Mouse (Mus musculus) embryonic facial prominence, embryonic 12.5 days (tissue): ENCODE measurements at regions not wholly inside any gene's neighbourhood (a gene's known extent, or its start where the extent isn't known, plus 50 kb on each side); places are given as distances from the start of the nearest gene placed in this dataset.

Experiments
- ATAC-seq: fragments of 200-750 bp; cut with Nextera tagmentation; 2 replicates; pipeline ENCODE4 v1.8.0; 2017; ENCODE audit not compliant: insufficient number of reproducible peaks, insufficient read depth, low FRiP score, low TSS enrichment
- H3K27ac ChIP-seq: fragments of 300-500 bp; sonication (generic); 2 replicates; pipeline ENCODE4 v1.5.1; 2016; ENCODE audit warnings: mild to moderate bottlenecking
- H3K27me3 ChIP-seq: fragments of 300-500 bp; sonication (generic); 2 replicates; pipeline ENCODE4 v1.6.1; 2016; ENCODE audit warnings: mild to moderate bottlenecking, moderate library complexity
- H3K36me3 ChIP-seq: fragments of 300-500 bp; sonication (generic); 2 replicates; pipeline ENCODE4 v1.6.1; 2016; ENCODE audit warnings: mild to moderate bottlenecking
- H3K4me1 ChIP-seq: fragments of 300-500 bp; sonication (generic); 2 replicates; pipeline ENCODE4 v1.6.1; 2016
- H3K4me2 ChIP-seq: fragments of 300-500 bp; sonication (generic); replicated peaks from 2 replicates; pipeline ENCODE4 v1.6.1; 2016; ENCODE audit warnings: mild to moderate bottlenecking, moderate library complexity
- H3K4me3 ChIP-seq: fragments of 300-500 bp; sonication (generic); 2 replicates; pipeline ENCODE4 v1.5.1; 2016; ENCODE audit warnings: mild to moderate bottlenecking
- H3K9ac ChIP-seq: fragments of 300-500 bp; sonication (generic); 2 replicates; pipeline ENCODE4 v1.6.1; 2016; ENCODE audit warnings: mild to moderate bottlenecking, moderate library complexity
- H3K9me3 ChIP-seq: fragments of 300-500 bp; sonication (generic); 2 replicates; pipeline ENCODE4 v1.6.1; 2016; ENCODE audit warnings: mild to moderate bottlenecking, moderate library complexity
- WGBS: fragments of 180-500 bp; shearing (Covaris S2); methylation state at CpG from one replicate; pipeline ENCODE4 v1.1.7; 2016; 5-methylcytosine and 5-hydroxymethylcytosine counted together

DNA sequence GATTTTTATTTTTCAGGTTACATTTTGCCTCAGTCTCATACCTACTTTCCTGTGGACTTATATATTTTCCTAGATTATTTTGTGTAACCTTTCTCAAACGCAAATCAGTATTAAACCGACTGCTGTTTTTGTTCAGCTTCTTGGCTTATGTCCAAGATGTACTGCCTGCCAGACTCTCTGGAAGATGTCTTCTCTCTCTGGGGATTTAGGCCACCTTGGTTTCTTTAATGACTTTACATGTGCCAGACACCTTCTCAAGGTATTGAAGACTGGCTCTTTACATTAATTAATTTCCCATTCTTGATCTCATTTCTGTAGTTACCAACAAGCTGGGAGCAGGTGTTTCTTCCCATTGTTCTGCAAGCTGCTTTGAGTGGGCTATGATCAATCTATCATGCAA lies 1605.0 kb upstream of the Aga start:
- WGBS = 61% methylated on average over 2 of the region's 2 CpGs
- H3K9ac ChIP-seq = no peak overlapping the region
- H3K4me3 ChIP-seq = no peak overlapping the region
- H3K27ac ChIP-seq = no peak overlapping the region
- no peaks in the 10 kb centered on the region for H3K9me3 ChIP-seq
- no peaks in the 10 kb centered on the region for H3K4me1 ChIP-seq
- no peaks in the 10 kb centered on the region for H3K36me3 ChIP-seq
- H3K27me3 ChIP-seq = no peaks in the 10 kb centered on the region
- no peak overlapping the region for H3K4me2 ChIP-seq
- ATAC-seq = no peak

DNA sequence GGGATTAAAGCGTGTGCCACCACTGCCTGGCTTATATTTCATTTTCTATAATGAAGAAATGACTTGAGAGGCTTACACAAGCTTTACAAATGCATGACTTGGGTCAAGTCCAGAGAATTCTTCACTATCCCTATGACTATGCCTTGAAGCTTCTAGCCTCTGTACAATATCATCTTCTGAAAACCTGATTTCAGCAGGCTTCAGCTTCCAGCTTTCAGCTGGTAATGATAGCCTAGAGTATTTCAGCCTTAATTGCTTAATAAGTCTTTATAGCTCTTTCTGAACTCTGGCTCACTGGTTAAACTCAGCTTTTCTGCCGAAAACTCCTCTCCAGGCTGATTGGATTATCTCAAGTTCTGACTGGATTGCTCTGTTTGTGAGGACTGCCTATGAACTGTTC lies 1601.2 kb upstream of the Aga start:
- Histone ChIP-seq H3K36me3 (no peaks in the 10 kb centered on the region), H3K4me1 (no peaks in the 10 kb centered on the region), H3K9me3 (no peaks in the 10 kb centered on the region), H3K27ac (no peak overlapping the region), H3K4me3 (no peak overlapping the region), H3K27me3 (no peaks in the 10 kb centered on the region), H3K9ac (no peak overlapping the region), H3K4me2 (no peak overlapping the region)
- no peak for ATAC-seq
- WGBS = 71% methylated on average over 2 of the region's 2 CpGs

GRCm38 (mm10) chr8:51944876-51945275 lies 1566.7 kb upstream of the Aga start:
- Histone ChIP-seq H3K27me3 (no peaks in the 10 kb centered on the region), H3K4me1 (no peaks in the 10 kb centered on the region), H3K9ac (no peak overlapping the region), H3K9me3 (no peaks in the 10 kb centered on the region), H3K4me2 (no peak overlapping the region), H3K4me3 (no peak overlapping the region), H3K27ac (no peak overlapping the region), H3K36me3 (no peaks in the 10 kb centered on the region)
- no peak for ATAC-seq
- WGBS = 56% methylated on average over 1 of the region's 1 CpGs

- H3K27me3 ChIP-seq = no peaks in the 10 kb centered on the region
- no peak overlapping the region for H3K4me2 ChIP-seq
- no peak overlapping the region for H3K4me3 ChIP-seq
- no peak overlapping the region for H3K9ac ChIP-seq
- H3K27ac ChIP-seq = no peak overlapping the region
- H3K36me3 ChIP-seq = no peaks in the 10 kb centered on the region
- ATAC-seq = no peak
- no peaks in the 10 kb centered on the region for H3K4me1 ChIP-seq
- WGBS = 94% methylated on average over 4 of the region's 4 CpGs
- no peaks in the 10 kb centered on the region for H3K9me3 ChIP-seq
Observed at GRCm38 (mm10) chr8:51962516-51962915, 1549.0 kb upstream of the Aga start.

DNA sequence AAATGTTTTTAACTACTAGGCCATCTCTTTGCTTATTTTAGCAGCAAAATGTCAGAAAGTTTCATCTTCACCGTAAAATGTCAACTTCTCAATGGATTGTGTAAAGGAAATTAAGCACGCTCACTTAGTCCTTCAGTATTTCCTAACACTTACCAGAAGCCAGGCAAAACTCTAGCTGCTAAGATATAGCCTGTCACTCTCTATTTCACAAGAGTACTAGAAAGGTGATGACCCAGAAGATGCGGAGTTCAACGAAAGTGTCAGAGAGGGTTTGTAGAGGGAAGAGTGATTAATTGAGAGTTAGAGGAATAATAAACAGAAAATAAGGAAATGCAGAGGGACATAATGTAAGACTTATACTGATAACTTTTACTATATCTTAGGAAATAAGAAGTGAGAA lies 1509.8 kb upstream of the Aga start:
- H3K4me1 ChIP-seq = no peaks in the 10 kb centered on the region
- no peaks in the 10 kb centered on the region for H3K9me3 ChIP-seq
- no peak overlapping the region for H3K27ac ChIP-seq
- no peak overlapping the region for H3K9ac ChIP-seq
- no peaks in the 10 kb centered on the region for H3K27me3 ChIP-seq
- H3K36me3 ChIP-seq = no peaks in the 10 kb centered on the region
- 0 out of 2 replicates have a peak, but pooled peaks have one; percentile 41 for ATAC-seq
- H3K4me2 ChIP-seq = no peak overlapping the region
- 83% methylated on average over 4 of the region's 4 CpGs for WGBS
- H3K4me3 ChIP-seq = no peak overlapping the region
